Mouse (Mus musculus) left cerebral cortex, adult 11 months (tissue): ENCODE measurements around the gene Dohh.

Experiments
- DNase-seq: peaks from one replicate; pipeline ENCODE4 v3.0.0; 2022; ENCODE audit warnings: low spot score

Dohh gene

GRCm38 (mm10) chr10:81384605-81384982 is 366 bp downstream of the Dohh start:
- DNase-seq = no peak

- no peak for DNase-seq
Measured at GRCm38 (mm10) chr10:81385603-81386306, 1.5 kb downstream of the Dohh start.

- no peak for DNase-seq
Measured at GRCm38 (mm10) chr10:81387716-81388115, 3.5 kb downstream of the Dohh start.

- no peak for DNase-seq
Measured at GRCm38 (mm10) chr10:81388505-81389055, 4.4 kb downstream of the Dohh start, which contains the start of gene Gm48552. Gm48552 (plus strand) TSS chr10:81389005.

GRCm38 (mm10) chr10:81389373-81389772 is 5.1 kb downstream of the Dohh start:
- no peak for DNase-seq

- no peak for DNase-seq
Measured at GRCm38 (mm10) chr10:81389801-81390677, 5.8 kb downstream of the Dohh start.

GRCm38 (mm10) chr10:81390678-81390965 is 6.4 kb downstream of the Dohh start:
- DNase-seq = no peak

- DNase-seq = no peak
Measured at GRCm38 (mm10) chr10:81392270-81392669, 8.0 kb downstream of the Dohh start.

- DNase-seq = no peak
Measured at GRCm38 (mm10) chr10:81392781-81393185, 8.6 kb downstream of the Dohh start, which contains the start of gene Smim24. Smim24 (plus strand) TSS chr10:81393051.

- no peak for DNase-seq
Measured at GRCm38 (mm10) chr10:81393456-81394063, 9.3 kb downstream of the Dohh start.

- no peak for DNase-seq
Measured at GRCm38 (mm10) chr10:81395127-81395526, 10.9 kb downstream of the Dohh start.

- DNase-seq = no peak
Measured at GRCm38 (mm10) chr10:81395865-81396264, 11.6 kb downstream of the Dohh start.

GRCm38 (mm10) chr10:81396749-81397148 is 12.5 kb downstream of the Dohh start:
- no peak for DNase-seq

GRCm38 (mm10) chr10:81399296-81399695 is 15.1 kb downstream of the Dohh start:
- DNase-seq = no peak

GRCm38 (mm10) chr10:81399798-81400308 is 15.6 kb downstream of the Dohh start:
- no peak for DNase-seq

GRCm38 (mm10) chr10:81400371-81401204 is 16.4 kb downstream of the Dohh start:
- DNase-seq = no peak

- DNase-seq = no peak
Measured at GRCm38 (mm10) chr10:81401205-81401520, 16.9 kb downstream of the Dohh start.

- DNase-seq = no peak
Measured at GRCm38 (mm10) chr10:81401521-81402226, 17.4 kb downstream of the Dohh start.

GRCm38 (mm10) chr10:81402227-81402765 is 18.1 kb downstream of the Dohh start:
- no peak for DNase-seq

- DNase-seq = no peak
Measured at GRCm38 (mm10) chr10:81403511-81403910, 19.3 kb downstream of the Dohh start.

- no peak for DNase-seq
Measured at GRCm38 (mm10) chr10:81404082-81404481, 19.9 kb downstream of the Dohh start.
